Mouse (Mus musculus) cerebellum, postnatal 4 days (tissue): ENCODE measurements around the gene Angptl2.

Source experiments
- DNase-seq, 2 experiments: peaks; one replicate each; pipeline ENCODE4 v3.0.0; 2022; ENCODE audit warnings: low spot score in 2 of 2, mixed read lengths in 1 of 2

Angptl2 gene

GRCm38 (mm10) chr2:33215700-33216509 lies at the start of gene Angptl2:
Gene Angptl2 (plus strand): TSS chr2:33216069.
- DNase-seq, result peak; percentile 49 to 83

DNA sequence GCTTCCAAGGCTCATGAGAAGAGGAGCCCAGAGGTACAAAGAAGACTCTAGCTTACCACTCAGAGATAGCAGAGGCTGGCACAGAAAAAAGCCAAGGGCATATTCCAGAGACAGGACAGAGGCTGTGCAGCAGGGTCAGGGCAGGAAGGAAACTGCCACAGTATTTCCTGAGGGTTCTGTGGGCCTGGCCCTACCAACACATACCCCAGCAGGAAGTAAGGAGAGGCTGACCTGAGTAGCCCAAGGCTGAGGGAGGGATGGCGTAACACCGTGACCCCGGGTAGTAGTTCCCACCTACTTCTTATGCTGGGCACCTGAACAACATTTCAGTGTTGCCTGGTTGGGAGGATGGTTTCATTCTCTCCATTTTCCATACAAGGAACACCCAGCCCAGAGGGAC lies 48.8 kb upstream of the Angptl2 start:
- no peak for DNase-seq

DNA sequence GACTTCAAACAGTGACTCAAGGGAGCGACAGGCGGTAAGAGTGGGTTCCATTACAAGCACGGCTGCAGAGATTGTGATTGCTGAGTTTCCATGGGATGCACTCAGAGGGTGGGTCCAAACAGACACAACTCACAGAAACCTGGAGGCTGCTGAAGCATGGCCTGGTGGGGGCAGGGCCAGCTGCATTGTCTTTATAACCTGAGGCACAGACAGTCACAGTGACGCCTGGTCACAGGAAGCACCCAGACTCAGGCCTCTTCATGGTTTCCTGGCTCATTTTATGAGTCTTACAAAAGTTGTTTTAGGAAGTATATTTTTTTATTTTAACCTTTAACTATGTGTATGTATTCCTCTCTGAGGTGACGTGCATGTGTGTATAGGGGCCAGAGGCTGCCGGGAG lies 46.4 kb upstream of the Angptl2 start:
- DNase-seq, result no peak

- no peak for DNase-seq
Observed at GRCm38 (mm10) chr2:33170777-33171565, 44.9 kb upstream of the Angptl2 start.

DNA sequence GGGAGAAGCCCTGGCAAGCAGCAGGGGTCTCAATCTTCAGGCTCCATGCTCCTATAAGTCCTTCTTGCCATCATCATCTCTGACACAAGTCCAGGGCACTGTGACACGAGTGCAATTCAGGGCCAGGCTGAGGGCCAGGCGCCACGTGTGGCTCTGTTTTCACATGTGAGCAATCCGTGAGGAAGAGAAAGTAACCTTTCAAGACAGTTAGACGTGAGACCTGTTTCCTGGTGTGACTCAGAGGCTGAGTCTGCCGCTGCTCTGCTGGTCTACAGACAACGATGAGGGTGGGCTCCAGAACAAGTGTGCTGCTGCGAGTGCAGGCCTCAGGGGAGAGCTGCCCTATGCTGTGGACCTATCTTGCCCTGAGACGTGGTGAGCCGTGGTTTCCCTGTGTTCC lies 42.7 kb upstream of the Angptl2 start:
- DNase-seq, result no peak

- no peak for DNase-seq
Observed at GRCm38 (mm10) chr2:33173686-33174085, 42.2 kb upstream of the Angptl2 start.

GRCm38 (mm10) chr2:33176516-33176915 lies 39.4 kb upstream of the Angptl2 start:
- no peak for DNase-seq

DNA sequence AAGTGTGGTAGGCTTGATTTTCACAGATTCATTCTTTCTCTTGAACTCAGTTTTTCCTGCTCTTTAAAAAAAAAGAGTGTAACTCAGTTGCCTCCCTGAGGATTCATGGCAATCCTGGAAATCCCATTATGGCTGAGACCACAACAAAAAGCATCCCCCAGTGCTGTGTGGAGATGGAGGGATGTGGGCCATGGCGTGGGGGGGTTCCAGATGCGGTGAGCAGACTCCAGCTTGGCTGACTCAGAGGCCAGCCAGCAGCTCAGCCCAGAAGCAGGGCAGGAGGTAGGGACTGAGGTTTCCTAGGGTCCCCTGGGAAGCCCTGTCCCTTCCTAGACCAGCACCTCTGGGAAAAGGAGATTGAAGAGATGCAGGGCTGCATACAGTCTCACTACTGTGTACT lies 38.9 kb upstream of the Angptl2 start:
- no peak for DNase-seq

DNA sequence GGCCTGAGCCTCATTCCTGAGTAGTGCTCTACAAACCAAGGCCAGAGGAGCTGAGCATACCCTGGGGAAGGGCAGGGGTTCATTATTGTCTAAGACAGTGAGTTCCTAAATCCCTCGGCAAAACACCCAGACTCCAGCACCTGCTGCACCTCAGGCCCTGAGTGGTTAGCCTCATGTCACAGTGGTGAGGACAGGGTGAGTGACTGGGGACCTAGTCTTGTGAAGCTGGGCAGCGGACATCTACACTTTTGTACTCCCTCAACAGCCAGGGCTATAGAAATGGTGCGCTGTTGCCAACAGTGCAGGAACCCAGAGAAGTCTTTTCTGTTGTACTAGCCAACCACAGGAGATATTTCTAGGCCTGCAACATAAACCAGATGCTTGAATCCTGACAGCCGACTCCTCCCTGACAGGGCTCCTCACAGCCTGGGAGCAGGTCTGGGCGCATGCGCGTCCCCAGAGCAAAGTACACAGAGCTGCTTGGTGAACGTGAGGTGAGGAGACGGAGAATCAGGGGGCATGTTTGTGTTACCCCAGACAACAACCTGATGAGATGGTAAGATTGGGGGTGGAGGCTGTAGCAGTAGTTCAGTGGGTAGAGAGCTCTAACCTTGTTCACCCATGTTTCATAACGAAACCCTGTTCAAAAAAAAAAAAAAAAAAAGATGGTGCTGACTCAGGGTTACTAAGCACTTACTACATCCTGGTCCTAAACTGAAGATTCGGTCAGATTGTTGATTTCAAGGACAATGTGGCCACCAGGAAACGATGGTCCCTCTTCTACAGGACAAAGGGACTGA lies 38.2 kb upstream of the Angptl2 start:
- no peak for DNase-seq

- DNase-seq, result peak; percentile 41 to 80
Observed at GRCm38 (mm10) chr2:33178243-33178932, 37.5 kb upstream of the Angptl2 start.

- DNase-seq, result peak in 1 of 2 experiments; percentile 46
Observed at GRCm38 (mm10) chr2:33179171-33179929, 36.5 kb upstream of the Angptl2 start.

GRCm38 (mm10) chr2:33179930-33180630 lies 35.8 kb upstream of the Angptl2 start:
- no peak for DNase-seq

DNA sequence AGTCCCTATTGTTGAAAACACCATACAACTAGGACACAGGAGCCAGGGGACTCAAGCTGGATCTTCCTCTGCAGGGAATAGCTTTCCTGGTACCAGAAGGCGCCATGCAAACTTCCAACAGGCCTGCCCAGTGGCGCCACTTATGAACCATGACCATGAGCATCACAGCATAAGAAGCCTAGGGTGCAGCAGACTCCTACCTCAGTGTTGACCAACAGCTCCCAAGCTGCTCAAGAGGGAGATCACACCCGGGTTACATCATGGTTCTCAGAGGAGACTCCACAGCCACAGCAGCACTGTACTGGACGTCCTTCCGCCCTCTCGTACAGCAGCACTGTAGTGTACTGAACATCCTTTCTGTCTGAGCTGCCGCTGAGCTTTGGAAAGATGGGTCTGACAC lies 32.5 kb upstream of the Angptl2 start:
- DNase-seq, result no peak

GRCm38 (mm10) chr2:33184641-33185040 lies 31.2 kb upstream of the Angptl2 start:
- no peak for DNase-seq

DNA sequence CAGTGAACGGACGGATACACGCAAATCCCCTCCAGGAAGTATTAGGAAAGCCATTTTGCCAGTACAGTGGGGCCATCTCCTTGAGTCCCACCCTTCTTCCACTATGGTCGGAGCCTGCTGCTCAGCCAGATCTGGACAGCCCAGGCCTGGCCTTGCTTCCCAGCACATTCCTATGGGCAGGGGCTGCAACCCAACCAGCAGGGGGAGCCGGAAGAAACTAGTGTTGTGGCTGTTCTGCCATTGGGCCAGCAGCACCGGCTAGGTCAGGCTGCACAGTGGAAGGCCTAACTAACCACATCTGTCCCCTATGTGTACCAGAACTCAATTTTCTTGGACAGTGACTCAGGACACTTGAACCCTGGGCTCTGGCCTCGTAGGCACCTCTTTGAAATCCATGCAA lies 30.6 kb upstream of the Angptl2 start:
- no peak for DNase-seq

DNA sequence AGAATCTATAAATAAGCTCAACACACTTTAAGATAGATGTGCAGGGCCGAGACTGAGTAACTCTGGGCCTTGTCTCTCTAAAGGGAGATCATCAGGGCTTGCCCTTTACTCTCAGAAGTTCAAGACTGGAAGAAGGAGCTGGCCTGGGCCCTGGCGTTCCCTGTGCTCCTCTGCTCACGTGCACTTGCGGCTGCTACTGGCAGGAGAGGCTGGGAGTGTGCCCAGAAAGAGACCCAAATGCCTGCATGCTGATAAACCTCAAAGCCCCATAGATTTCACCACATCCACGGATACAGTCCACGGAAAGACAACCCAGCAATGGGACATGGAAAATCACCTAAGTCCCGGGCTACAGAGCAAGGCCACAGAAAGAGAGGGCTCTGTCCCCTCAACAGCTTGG lies 29.4 kb upstream of the Angptl2 start:
- no peak for DNase-seq

GRCm38 (mm10) chr2:33187874-33188273 lies 28.0 kb upstream of the Angptl2 start:
- DNase-seq, result no peak

GRCm38 (mm10) chr2:33188925-33189670 lies 26.8 kb upstream of the Angptl2 start:
- no peak for DNase-seq

DNA sequence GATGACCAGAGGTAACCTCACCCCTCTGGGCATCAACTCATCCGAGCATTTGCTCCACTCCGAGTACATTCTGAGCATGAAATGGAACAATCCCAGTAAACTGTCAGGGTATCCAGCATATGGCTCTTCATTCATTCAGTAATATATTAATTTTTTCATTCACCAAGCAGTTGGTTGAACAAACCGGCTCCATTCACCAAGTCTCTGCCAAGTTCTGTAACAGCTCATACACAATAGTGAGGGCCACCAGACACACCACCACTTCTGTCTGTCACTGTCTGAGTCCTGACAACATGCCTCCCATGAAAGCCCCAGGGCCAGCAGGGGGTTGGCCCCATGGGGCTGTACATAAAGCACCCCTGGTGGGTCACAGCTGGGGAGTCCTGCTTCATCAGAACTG lies 25.9 kb upstream of the Angptl2 start:
- no peak for DNase-seq
